Mouse (Mus musculus): ENCODE results near the gene Krtap17-1. TPM values are rescaled to one million over a fixed set of nuclear protein-coding genes. Genes with fewer than 3 reads are reported as not detected.

Gene Krtap17-1
- total RNA-seq (2021): not detected
- long read RNA-seq, experiment 1: 0 reads
- long read RNA-seq, experiment 2: 0 reads

DNA sequence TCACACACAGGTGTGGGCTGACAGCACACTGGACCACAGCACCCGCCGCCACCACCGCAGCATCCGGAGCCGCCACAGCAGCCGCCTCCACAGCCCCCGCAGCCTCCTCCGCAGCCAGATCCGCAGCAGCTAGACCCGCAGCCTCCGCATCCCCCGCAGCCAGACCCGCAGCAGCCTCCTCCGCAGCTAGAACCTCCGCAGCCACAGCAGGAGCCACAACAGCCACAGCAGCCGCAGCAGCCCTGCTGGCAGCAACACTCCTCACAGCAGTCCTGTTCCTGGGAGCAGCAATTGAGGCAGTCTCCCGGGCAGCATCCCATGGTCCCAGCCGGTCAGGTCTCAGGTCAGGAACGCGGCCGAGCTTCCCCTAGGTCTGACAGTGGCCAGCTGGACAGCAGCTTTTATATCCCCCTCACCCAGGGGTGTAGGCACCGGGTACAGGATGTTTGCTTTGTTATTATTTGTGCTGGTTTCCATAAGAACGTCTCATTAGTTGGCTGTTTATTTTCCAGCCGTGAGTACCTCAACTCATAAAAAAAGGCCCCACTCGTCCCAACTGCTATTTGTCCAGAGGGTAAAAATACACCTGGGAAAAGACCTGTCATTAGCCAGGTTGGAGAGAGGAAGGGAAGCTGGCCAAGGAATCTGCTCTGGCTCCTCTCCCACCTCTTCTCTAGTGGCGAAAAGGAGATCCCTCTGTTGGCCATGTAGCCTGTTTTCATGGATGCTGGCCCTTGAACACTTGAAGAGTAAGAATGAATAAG is at the start of gene Krtap17-1:
Krtap17-1 (minus strand) TSS at position 375 of the 764 bp plus-strand sequence.
- DNase-seq (ENCODE audit: low spot score in 2 of 2): no peak

DNA sequence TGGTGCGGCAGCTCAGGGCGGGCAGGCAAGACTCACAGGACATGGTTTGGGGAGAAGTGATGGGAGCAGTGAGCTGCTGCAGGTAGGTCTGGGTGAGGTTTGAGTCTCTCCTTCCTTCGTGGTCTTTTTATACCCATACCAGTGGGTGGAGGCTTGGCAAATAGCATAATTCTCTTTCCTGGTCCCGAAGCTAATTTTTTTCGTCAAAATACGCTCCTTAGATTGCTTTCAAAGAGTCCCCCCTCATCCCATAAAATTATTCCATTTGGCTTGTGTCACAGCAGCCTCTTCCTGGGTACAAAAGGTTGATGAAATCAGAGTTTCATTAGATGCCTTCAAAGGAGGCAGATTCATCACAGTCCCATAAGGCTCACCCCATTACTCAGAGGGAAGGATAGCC is 47.7 kb upstream of the Krtap17-1 start, which contains the start of gene Krt34:
Krt34 (minus strand) TSS at position 101 of the 400 bp plus-strand sequence.
- DNase-seq (ENCODE audit: low spot score in 2 of 2): no peak

DNA sequence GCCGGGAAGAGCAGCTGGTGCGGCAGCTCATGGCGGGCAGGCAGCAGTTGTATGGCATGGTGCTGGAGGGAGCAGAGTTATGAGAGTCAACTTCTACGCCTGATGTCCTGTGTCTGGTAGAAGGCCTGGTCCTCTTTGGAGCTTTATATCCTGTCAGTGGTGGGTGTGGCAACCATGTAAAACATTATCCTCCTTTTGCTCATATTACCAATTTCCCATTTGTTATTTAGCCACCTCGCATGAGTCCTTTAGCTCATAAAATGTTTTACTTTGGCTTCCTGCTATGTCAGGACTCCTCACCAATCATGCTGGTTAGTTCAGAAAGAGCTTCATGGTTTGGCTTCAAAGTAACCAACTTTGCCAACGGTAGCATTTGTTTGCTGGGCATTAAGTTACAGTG is 36.0 kb upstream of the Krtap17-1 start, which contains the start of gene Krt33b:
Krt33b (minus strand) TSS at position 101 of the 400 bp plus-strand sequence.
- DNase-seq (ENCODE audit: low spot score in 2 of 2): no peak

DNA sequence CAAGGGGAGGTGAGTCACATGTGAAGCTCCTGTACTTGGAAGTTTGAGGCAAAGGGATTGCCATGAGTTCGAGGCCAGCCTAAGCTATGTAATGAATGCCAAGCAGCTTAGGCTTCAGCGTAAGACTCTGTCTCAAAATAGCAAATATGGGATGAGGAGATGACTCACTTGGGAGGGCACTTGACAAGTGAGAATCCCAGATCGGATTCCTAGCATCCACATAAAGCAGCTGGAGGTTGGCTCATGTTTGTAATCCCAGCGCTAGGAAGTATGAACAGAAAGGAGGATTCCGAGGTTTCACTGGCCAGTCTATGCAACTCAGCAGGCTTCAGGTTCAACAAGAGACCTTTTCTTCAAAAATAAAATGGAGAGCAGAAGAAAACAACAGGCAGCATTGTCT is 27.6 kb upstream of the Krtap17-1 start:
- no peak for DNase-seq (ENCODE audit: low spot score in 2 of 2)

DNA sequence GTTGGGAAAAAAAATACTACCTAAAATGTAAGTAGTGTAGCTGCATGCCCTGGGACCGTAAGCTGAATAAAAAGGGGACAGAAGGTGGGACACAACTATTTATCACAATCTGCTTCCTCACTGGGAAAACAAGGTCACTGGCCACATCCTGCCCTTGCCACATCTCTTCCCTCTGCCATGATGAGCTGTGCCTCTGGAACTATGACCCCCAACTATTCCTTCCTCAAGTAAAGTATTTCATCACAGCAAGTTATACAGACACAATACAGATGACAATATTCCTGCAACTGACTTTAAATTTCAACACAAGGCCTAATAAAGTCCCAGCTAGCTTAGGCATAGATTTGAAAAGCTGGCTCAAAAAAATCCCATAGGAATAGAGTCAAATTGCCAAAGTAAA is 25.7 kb upstream of the Krtap17-1 start:
- no peak for DNase-seq (ENCODE audit: low spot score in 2 of 2)

DNA sequence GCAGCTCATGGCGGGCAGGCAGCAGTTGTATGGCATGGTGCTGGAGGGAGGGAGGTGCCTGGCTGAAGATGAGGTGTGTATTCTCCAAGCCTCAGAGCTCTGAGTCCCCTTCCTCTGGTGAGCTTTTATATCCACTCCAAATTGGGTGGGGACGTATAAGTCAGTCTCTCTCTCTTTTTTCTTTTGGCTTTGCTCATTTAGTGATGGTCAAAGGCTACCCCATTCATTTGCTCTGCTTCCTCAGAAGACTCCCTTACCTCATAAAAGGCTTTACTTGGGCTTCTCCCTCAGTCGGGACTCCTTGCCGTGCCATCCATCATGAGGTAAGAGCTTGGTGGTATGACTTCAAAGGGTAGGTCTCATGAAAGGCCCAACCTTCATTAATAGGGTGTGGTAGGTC is 22.3 kb upstream of the Krtap17-1 start, which contains the start of gene Krt33a:
Krt33a (minus strand) TSS at position 101 of the 400 bp plus-strand sequence.
- DNase-seq (ENCODE audit: low spot score in 2 of 2): no peak

DNA sequence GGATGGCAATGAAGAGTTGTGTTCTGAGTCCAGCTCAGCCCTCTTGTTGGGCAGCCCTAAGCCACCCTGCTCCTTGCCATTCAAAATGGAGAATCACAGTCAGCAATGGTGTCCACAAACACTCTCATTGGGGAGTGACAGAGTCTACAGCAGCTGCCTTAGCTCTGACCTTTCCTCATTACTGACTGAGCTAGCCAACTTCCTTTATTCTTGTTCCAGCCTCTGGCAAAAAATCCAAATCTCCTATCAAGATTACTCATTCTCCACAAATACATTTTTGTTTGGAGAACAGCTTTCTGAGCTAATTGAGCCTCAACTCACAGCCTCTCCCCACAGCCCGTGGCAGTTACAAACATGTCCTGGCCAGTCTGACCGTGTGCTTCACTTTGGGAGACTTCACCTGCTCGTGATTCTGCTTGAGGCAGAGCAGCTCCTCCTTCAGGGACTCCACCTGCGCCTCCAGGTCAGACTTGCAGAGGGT is 19.9 kb upstream of the Krtap17-1 start:
- DNase-seq (ENCODE audit: low spot score in 2 of 2): no peak

DNA sequence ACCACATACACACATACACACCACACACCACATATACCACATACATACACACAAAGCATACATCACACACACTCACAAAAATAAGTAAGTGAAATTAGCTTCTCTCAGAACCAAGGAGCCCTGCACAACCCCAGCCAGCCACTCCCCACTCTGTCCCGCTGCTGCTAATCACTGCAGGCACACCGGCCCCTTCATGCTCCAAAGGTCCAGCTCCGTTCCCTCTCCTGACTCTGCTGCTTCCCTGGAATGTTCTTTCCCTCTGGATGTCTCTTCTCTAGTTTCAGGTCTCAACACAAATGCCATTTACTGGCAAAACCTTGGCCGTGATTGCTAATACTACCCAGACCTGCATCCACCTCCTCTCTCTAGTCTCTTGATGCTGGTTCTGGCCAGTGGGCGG is 16.9 kb upstream of the Krtap17-1 start:
- DNase-seq (ENCODE audit: low spot score in 2 of 2): no peak

DNA sequence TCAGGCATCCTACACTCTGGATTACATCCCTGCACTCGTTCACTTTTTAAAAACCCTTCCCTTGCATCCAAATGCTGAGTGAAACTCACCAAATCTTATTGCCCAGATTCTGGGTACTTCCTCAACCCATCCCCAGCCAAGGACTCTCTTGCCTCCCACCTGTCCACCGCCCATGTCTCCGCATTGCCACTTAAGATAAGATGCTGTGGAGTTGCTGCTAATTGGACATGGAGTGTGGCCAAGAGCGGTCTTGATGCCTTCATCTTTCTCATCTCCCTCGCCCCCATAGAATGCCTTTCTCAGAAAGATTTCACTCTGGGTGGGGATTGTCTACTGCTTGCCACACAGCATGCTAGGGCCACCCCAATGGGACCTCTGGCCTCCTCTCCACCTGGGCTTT is 14.5 kb upstream of the Krtap17-1 start:
- DNase-seq (ENCODE audit: low spot score in 2 of 2): no peak

DNA sequence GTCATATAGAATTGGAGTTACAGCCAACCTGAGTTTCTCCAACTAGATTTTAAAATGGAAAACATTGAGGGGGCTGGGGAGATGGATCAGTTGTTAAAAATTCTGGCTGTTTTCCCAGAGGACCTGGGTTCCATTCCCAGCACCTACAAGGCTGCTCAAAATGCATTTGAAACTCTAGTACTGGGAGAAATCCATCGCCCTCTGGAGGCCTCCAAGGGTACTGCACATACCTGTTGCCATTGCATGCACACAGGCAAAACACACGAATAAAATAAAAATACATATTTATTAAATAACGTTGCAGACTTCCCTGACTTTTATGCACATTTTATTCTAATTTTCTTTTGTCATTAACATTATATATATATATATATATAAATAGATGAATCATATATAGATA is 12.8 kb upstream of the Krtap17-1 start:
- DNase-seq (ENCODE audit: low spot score in 2 of 2): no peak

DNA sequence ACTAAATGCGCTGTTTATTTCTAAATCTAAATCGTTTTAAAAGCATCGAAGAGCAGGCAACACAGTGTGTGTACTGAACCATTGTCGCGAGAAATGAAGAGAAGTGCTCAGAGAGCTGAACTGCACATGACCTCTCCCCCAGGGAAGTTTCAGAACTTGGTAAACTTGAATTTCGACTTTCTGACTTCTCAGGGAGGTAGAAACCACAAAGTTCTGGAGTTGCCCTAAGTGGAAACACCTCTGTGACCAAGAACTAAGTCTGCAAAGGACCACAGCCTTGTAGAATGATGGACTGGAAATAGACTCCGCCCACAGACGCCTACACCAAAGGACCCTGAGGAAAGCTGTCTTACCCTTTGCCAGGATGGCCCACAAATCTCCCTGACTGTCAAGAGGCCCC is 12.1 kb upstream of the Krtap17-1 start:
- DNase-seq (ENCODE audit: low spot score in 2 of 2): no peak

DNA sequence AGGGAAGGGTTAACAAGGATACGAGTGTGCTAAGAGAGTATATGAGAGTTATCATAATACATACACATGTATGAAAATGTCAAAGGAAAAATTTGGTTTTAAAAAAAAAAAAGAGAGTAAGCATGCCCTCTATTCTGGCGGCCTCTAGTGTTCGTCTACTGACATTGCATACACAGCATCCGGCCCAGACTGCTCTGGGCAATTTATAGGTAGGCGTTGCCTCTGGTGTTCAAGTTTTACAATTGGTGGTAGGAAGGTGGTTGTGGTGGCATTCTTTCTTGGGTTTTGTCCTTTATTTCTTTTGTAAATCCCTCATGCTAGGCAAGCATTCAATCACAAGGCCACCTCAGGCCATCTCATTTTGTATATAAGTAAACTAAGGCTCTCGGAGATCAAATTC is 11.1 kb upstream of the Krtap17-1 start:
- DNase-seq (ENCODE audit: low spot score in 2 of 2): no peak

DNA sequence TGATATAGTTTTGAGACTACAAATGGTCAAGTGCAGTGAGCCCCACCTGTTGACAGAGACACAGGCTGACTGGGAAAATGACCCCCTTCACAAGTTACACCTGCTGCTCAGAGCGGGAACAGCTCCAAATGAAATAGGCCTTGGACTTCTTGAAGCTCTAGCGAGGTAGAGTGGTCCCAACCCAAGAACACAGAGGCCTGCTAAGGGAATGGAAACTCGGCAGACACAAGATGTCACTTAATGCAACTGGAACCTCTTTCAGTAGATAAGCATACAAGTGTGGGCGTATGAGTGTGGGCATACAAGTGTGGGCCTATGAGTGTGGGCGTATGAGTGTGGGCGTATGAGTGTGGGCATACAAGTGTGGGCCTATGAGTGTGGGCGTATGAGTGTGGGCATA is 5.3 kb upstream of the Krtap17-1 start:
- DNase-seq (ENCODE audit: low spot score in 2 of 2): no peak

DNA sequence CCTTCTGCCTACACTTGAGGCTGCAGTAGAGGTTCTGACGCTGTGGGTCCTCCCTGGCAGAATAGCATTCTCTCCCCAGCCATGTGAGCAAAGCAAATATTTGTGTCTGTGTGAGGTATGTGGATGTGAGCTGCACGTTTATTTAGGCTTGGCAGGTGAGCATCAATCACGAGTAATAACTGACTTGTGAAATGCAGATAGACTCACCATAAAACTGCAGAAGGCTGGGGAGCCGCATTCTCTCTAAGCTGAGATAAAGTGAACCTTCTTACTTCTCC is 529 bp upstream of the Krtap17-1 start:
- no peak for DNase-seq (ENCODE audit: low spot score in 2 of 2)

DNA sequence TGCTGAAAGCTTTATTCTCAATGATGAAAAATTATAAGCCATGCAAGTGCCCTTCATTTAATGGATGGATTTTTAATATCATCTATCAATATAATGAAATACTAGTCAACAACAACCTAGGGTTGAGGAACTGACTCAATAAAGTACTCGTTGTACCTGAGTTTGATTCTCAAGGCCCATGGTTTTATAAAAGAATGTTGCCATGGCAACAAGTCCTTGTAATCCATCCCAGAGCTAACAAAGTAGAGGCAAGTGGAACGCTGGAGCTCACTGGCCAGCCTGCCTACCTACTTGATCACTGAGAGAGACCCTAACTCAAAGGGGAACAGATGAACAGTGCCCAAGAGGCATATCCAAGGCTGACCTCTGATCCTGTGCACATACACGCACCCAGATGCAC is 3.2 kb downstream of the Krtap17-1 start:
- no peak for DNase-seq (ENCODE audit: low spot score in 2 of 2)

DNA sequence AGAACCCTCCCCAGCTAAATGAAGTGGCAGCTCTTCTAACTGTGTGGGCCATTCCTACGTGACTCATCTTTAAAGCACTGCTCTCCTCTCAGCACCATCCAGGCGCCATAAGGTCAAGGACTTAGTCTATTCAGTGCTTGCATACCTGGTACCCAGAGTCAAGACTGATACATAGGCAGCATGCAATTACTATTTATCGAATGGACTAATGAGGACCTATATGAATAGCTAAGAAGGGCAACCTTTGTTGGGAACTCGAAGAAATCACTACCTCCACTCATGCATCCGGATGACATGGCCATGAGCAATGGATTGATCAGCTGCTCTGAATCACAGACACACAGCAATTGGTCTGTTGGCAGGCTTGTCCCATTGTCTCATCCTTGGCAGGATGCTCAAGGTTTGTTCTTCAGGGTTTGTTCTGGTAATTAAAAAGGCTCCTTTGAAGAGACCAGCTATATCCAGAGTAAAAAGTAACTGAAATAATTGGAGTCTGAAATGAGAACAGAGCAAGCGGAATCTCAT is 3.9 kb downstream of the Krtap17-1 start:
- no peak for DNase-seq (ENCODE audit: low spot score in 2 of 2)

DNA sequence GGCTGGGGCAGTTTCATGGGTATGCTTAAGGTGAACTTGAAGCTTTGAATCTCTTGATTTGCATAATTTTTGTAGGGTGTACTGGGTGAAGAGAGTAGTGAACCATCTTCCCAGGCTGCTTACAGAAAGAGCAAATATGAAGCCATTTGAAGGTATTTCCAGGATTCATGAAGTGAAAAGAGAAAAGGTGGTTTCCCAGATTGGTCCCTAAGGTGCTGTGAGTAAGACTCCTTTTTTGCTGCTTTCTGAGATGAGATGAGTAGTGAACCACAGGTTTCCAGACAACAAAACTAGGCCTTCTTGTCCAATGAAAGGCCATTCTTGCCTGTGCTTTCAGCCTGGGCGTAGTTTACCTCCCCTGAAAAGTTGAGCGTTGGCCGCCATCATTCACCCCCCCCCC is 5.3 kb downstream of the Krtap17-1 start:
- no peak for DNase-seq (ENCODE audit: low spot score in 2 of 2)

DNA sequence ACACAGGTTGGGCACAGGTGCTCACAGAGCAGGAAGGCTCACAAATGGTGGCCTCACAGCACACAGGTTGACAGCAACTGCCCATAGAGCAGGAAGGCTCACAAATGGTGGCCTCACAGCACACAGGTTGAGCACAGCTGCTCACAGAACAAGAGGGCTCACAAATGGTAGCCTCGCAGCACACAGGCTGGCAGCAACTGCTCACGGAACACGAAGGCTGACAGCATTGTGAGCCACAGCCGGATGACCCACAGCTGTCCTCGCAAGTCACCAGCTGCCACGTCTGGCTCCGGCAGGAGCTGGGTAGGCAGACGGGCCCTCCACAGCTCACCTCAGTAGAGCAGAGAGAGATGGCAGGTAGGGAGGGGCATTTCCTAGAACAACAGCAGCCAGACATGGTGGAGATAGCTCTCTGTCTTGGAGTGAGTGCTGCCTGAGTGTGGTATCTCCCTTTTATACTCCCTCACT is 7.6 kb downstream of the Krtap17-1 start, which contains the start of gene Krtap16-1:
Krtap16-1 (minus strand) TSS at position 418 of the 468 bp plus-strand sequence.
- DNase-seq (ENCODE audit: low spot score in 2 of 2): no peak

DNA sequence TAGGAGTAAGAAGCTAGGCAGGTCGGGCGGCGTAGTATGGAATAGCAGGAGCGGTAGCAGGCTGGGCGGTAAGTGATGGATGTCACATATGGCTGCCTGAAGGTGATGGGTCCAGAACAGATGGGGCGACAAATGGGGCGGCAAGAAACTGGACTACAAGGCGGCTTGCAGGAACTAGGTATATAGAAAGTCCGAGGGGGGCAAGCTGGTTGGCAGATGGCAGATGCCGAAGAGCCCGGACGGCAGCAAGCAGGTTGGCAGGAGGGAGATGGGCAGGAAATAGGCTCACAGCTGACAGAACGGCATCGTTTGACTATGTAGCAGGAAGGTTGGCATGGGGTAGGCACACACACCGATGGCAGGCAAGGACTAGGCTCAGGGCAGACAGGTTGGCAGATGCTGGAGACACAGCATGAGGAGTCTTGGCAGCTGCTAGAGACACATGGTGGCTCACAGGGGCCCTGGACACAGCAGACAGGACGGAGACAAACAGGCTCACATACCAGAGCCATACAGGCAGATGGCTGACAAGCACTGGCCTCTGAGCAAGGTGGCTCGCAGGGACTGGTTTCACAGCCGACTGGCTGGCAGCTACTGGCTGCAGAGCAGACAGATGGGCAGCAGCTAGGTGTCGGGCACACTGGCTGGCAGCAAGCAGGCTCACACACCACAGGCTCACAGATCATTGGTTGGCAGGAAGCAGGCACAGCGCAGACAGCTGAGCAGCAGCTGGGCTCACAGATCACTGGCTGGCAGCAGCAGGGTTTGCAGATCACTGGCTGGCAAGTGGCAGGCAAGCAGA is 8.3 kb downstream of the Krtap17-1 start:
- no peak for DNase-seq (ENCODE audit: low spot score in 2 of 2)

DNA sequence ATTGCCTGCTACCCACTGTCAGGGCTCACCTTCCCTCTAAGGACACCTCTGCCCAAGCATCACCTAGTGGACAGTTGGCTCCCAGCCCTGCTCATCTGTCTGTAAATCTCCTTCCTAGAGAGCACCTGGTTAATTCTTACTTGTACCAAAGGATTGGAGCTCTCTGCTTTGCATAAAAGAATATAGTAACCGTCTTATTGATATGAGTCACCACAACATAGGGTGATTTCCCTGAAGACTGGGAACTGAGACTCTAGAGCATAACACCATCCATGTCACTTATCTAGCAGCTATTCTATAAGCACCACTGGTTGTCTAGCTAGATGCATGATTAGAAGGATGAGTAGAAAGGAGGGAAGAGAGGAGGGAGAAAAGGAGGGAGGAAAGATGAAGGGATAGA is 10.4 kb downstream of the Krtap17-1 start:
- DNase-seq (ENCODE audit: low spot score in 2 of 2): no peak

DNA sequence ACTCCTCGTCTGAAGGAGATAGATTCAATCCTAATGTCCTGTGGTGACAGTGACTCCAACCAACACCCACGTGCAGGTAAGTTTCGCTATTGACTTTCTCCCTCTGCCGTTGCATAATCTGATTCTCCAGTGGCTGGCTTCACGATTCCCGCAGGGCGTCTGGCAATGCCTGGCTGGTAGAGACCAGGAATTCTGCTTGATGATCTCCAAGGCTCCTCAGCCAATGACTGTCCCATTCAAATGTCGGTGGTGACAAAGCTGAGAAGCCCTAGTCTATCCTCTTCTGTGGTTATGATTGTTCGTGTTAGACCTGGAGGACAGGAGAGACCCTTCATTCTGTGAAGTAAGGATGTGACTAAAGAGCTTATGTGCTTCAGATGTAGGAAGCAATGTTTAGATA is 11.1 kb downstream of the Krtap17-1 start:
- DNase-seq (ENCODE audit: low spot score in 2 of 2): no peak

DNA sequence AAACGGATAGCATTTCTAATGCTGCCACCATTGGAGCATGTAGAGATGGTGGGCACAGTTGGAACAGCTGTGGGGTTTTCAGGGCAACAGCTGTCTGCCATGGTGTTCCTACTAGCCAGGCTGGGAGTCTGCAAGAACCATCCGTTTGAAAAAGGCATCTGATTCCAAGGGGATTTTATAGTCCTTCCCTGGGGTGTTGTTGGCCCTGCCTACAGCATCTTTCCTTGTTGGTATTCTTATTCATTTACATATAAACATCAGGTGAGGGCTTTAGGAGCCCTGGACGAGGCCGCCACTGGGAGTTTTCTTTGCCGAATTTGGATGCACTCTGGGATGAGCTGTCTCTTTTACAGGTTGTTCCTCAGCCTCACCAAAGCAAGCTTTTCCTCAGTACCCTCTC is 14.8 kb downstream of the Krtap17-1 start, which contains the start of gene Krtap29-1:
Krtap29-1 (minus strand) TSS at position 101 of the 400 bp plus-strand sequence.
- no peak for DNase-seq (ENCODE audit: low spot score in 2 of 2)
